Mouse (Mus musculus): ENCODE results near the gene Slc22a1. TPM values are rescaled to one million over a fixed set of nuclear protein-coding genes. Genes with fewer than 3 reads are reported as not detected.

Gene Slc22a1
- 0.90 TPM in 1 of 2 replicates, not detected in the other for polyA plus RNA-seq (2014; fragmentation: Nextera tagmentation; extraction: Ambion mirVana)

DNA sequence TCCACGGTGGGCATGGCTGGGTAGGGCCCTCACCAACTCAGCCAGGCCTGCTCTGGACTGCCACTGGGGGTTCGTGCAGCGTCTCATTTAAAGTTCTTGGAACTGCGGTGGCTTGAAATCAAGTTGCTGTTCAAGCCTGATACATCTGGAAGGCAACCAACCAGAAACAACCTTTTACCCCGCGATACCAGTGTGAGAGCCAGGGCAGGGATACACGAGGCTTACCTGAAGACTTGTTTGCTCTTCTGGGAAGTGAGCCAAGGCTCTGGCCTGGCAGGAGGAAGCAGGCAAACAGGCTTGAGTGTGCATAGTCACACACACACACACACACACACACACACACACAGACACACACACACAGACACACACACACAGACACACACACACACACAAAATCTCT lies at the start of gene Slc22a1:
Slc22a1 (minus strand) TSS at position 184 of the 400 bp plus-strand sequence.
- Histone ChIP-seq H3K9me3 (ENCODE audit: control insufficient read depth, low read depth, low read length) (no peaks in the 10 kb centered on the region), H3K9ac (replicated peaks; ENCODE audit: low read depth, low read length) (no peak within 1 kb of the TSS), H3K27me3 (ENCODE audit: control insufficient read depth, insufficient read depth, low read length) (no peaks in the 10 kb centered on the region), H3K4me3 (ENCODE audit: low read depth, low read length) (no peak within 1 kb of the TSS), H3K4me1 (ENCODE audit: control insufficient read depth, insufficient read depth, low read length) (no peaks in the 10 kb centered on the region), H3K4me2 (replicated peaks; ENCODE audit: low read depth, low read length) (no peak within 1 kb of the TSS), H3K27ac (ENCODE audit: low read length) (no peak within 1 kb of the TSS), H3K36me3 (ENCODE audit: control insufficient read depth, insufficient read depth, low read length) (no peaks in the 10 kb centered on the region)
- 78% methylated on average over 7 of the region's 7 CpGs for WGBS
- no peak for ATAC-seq (ENCODE audit: insufficient number of reproducible peaks, insufficient read depth, low FRiP score, low read depth)

DNA sequence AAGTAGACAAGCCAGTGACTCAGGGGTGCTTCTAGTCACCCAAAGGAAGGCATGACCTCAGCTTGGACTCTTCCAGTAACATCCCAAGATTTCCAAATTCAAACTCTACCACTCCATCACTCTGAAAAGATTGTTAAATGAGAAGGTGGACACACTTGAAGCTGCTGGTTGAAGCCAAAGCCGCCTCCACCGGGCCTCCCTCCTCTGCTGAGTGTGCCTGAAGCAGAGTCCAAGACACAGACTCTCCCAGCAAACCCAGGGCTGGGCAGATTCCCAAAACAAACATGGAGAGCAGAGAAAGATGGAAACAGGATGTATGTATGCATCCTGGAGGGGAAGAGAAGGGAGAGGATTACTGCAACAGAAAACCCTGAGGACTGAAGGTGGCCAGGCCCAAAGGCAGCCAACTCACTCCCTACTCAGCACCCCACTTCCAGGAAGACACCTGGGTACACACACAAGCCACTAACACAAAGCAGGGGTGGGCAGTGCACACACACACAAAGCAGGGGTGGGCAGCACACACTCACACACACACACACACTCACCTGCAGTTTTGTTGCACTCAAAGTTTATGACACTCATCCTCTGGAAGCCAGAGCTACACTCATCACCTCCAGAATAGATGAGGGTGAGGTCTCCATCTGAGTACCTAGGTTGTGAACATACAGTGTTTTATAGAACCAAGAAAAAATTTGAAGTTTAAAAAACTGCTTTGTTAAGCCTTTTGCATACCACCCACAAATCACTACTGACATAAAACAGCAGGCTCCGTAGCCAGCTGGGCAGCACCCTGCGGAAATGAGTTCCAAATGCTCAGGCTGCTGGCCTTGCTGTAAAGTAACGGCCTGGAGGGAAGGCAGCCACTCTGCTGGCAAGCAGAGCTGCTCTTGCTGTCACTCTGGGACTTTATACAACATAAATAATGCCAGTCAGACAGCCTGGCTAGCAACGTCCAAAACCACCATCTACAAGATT lies 49.4 kb upstream of the Slc22a1 start:
- Histone ChIP-seq H3K4me3 (ENCODE audit: low read depth, low read length) (no peak overlapping the region), H3K4me2 (replicated peaks; ENCODE audit: low read depth, low read length) (no peak overlapping the region), H3K9me3 (ENCODE audit: control insufficient read depth, low read depth, low read length) (no peaks in the 10 kb centered on the region), H3K36me3 (ENCODE audit: control insufficient read depth, insufficient read depth, low read length) (peaks cover 10% of the 10 kb centered on the region), H3K27me3 (ENCODE audit: control insufficient read depth, insufficient read depth, low read length) (no peaks in the 10 kb centered on the region), H3K27ac (ENCODE audit: low read length) (peak overlapping the region; percentile 82), H3K9ac (replicated peaks; ENCODE audit: low read depth, low read length) (no peak overlapping the region), H3K4me1 (ENCODE audit: control insufficient read depth, insufficient read depth, low read length) (peaks cover 31% of the 10 kb centered on the region)
- WGBS, result 30% methylated on average over 6 of the region's 6 CpGs
- peak; percentile 50 for ATAC-seq (ENCODE audit: insufficient number of reproducible peaks, insufficient read depth, low FRiP score, low read depth)

DNA sequence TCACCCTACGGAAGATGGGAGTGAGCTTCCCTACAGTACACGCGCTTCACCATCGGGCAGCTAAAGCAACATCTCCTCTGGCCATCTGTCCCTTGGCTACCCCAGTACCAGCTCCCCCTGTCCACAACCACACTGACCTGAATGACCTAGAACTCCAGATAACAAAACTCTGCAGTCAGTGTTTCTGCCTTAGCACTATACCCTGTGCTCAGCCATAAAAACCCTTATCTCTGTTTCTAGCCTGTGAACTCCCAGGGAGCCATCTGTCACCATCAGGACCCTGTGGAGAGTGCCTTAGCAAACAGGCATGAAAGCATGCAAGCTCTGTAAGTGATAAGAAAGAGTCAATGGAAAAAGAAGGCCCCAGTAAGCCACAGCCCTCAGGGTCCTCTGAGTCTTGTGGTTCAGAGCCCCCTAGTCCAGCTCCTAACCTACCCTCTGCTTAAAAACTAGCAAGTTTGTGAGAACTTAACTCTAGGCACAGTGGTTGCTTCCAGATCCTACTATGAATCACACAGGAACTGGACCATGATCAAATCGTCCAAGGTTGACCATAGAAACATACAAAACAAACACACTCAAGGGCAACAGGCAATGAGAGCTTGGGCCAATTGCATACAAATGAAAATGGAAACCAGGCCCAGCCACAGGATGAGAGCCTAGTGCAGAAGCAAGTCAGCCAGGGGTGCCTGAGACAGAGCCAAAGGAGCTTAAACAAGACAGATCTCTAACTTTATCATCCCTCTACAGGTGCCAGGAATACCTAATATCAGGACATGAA lies 48.5 kb upstream of the Slc22a1 start:
- H3K4me1 ChIP-seq (ENCODE audit: control insufficient read depth, insufficient read depth, low read length), result peaks cover 31% of the 10 kb centered on the region

GRCm38 (mm10) chr17:12722622-12723021 lies 47.0 kb upstream of the Slc22a1 start:
- H3K4me2 ChIP-seq (replicated peaks; ENCODE audit: low read depth, low read length), result no peak overlapping the region
- peaks cover 10% of the 10 kb centered on the region for H3K36me3 ChIP-seq (ENCODE audit: control insufficient read depth, insufficient read depth, low read length)
- H3K4me3 ChIP-seq (ENCODE audit: low read depth, low read length), result no peak overlapping the region
- no peak overlapping the region for H3K9ac ChIP-seq (replicated peaks; ENCODE audit: low read depth, low read length)
- no peaks in the 10 kb centered on the region for H3K27me3 ChIP-seq (ENCODE audit: control insufficient read depth, insufficient read depth, low read length)
- H3K27ac ChIP-seq (ENCODE audit: low read length), result peak overlapping the region; percentile 7; the same call in 1 of the 2 replicates
- H3K4me1 ChIP-seq (ENCODE audit: control insufficient read depth, insufficient read depth, low read length), result peaks cover 31% of the 10 kb centered on the region
- no peaks in the 10 kb centered on the region for H3K9me3 ChIP-seq (ENCODE audit: control insufficient read depth, low read depth, low read length)
- peak; percentile 44; the same call in 1 of the 2 replicates for ATAC-seq (ENCODE audit: insufficient number of reproducible peaks, insufficient read depth, low FRiP score, low read depth)
- 43% methylated on average over 8 of the region's 8 CpGs for WGBS

More for the DNA sequence above, 48.5 kb upstream of the Slc22a1 start:
- no peak overlapping the region for H3K9ac ChIP-seq (replicated peaks; ENCODE audit: low read depth, low read length)
- H3K27ac ChIP-seq (ENCODE audit: low read length), result peak overlapping the region; percentile 82
- peak; percentile 68 for ATAC-seq (ENCODE audit: insufficient number of reproducible peaks, insufficient read depth, low FRiP score, low read depth)
- no peak overlapping the region for H3K4me3 ChIP-seq (ENCODE audit: low read depth, low read length)
- no peaks in the 10 kb centered on the region for H3K27me3 ChIP-seq (ENCODE audit: control insufficient read depth, insufficient read depth, low read length)
- 57% methylated on average over 5 of the region's 5 CpGs for WGBS
- H3K4me2 ChIP-seq (replicated peaks; ENCODE audit: low read depth, low read length), result no peak overlapping the region
- peaks cover 10% of the 10 kb centered on the region for H3K36me3 ChIP-seq (ENCODE audit: control insufficient read depth, insufficient read depth, low read length)
- H3K9me3 ChIP-seq (ENCODE audit: control insufficient read depth, low read depth, low read length), result no peaks in the 10 kb centered on the region

DNA sequence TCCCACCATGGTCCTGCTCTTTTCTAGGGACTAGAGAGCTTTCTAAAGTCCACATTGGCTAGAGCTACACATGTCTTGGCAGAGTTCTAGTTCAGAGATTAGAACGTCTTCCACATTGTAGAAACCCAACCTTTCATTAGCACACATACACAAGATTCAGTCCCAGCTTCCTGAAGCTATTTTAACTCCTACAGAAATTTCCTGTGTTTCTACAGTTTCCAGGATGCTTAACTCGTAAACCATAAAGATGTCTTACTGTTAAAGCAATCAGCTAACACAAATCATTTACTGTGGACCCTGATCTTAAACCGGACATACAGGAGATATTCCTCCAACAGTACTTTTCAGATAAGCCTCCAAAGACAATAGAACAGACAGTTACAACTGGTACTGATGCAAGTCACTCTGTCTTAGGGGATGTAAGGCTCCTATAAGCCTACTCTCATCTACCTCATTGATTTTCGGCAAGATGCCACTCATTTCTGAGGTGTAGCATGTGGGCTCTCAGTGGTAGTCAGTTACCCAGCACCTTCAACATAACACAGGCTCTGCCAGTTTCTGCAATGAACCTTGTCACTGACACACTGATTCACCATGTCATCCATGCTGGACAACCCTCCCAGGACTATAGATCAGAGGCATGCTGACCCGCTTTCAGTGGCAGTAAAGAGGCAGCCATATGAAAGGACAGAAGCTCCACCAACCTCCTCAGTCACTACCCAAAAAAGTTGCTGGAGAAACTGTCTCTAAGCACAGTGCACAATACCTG lies 45.7 kb upstream of the Slc22a1 start:
- Histone ChIP-seq H3K9ac (replicated peaks; ENCODE audit: low read depth, low read length) (no peak overlapping the region), H3K4me2 (replicated peaks; ENCODE audit: low read depth, low read length) (no peak overlapping the region), H3K4me1 (ENCODE audit: control insufficient read depth, insufficient read depth, low read length) (peaks cover 26% of the 10 kb centered on the region), H3K36me3 (ENCODE audit: control insufficient read depth, insufficient read depth, low read length) (peaks cover 19% of the 10 kb centered on the region), H3K9me3 (ENCODE audit: control insufficient read depth, low read depth, low read length) (no peaks in the 10 kb centered on the region), H3K27ac (ENCODE audit: low read length) (no peak overlapping the region), H3K4me3 (ENCODE audit: low read depth, low read length) (no peak overlapping the region), H3K27me3 (ENCODE audit: control insufficient read depth, insufficient read depth, low read length) (no peaks in the 10 kb centered on the region)
- no peak for ATAC-seq (ENCODE audit: insufficient number of reproducible peaks, insufficient read depth, low FRiP score, low read depth)
- whole genome bisulfite sequencing, result 84% methylated on average over 5 of the region's 5 CpGs

GRCm38 (mm10) chr17:12718251-12718650 lies 42.6 kb upstream of the Slc22a1 start:
- peaks cover 26% of the 10 kb centered on the region for H3K36me3 ChIP-seq (ENCODE audit: control insufficient read depth, insufficient read depth, low read length)
- no peaks in the 10 kb centered on the region for H3K27me3 ChIP-seq (ENCODE audit: control insufficient read depth, insufficient read depth, low read length)
- WGBS, result 59% methylated on average over 7 of the region's 7 CpGs
- H3K9me3 ChIP-seq (ENCODE audit: control insufficient read depth, low read depth, low read length), result no peaks in the 10 kb centered on the region
- no peak for ATAC-seq (ENCODE audit: insufficient number of reproducible peaks, insufficient read depth, low FRiP score, low read depth)
- no peak overlapping the region for H3K4me2 ChIP-seq (replicated peaks; ENCODE audit: low read depth, low read length)
- no peaks in the 10 kb centered on the region for H3K4me1 ChIP-seq (ENCODE audit: control insufficient read depth, insufficient read depth, low read length)
- H3K9ac ChIP-seq (replicated peaks; ENCODE audit: low read depth, low read length), result no peak overlapping the region
- H3K4me3 ChIP-seq (ENCODE audit: low read depth, low read length), result no peak overlapping the region
- H3K27ac ChIP-seq (ENCODE audit: low read length), result no peak overlapping the region; the same call in 1 of the 2 replicates

DNA sequence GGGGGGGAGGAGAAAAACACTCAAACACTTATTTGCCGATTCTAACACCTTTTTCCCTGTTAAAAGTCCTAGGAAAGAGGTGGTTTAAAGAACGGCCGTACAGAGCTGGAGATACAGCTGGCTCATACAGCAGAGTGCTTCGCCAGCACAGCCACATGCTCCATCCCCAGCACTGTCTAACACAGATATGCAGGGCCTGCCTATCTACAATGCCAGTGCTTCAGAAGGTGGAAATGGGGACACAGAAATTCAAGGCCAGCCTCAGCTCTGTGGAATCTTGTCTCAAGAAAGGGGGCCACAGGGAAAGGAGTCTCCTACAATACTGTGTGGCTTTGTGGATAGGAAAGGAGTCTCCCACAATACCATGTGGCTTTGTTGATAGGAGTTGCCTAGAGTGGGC lies 41.8 kb upstream of the Slc22a1 start:
- no peaks in the 10 kb centered on the region for H3K9me3 ChIP-seq (ENCODE audit: control insufficient read depth, low read depth, low read length)
- no peak for ATAC-seq (ENCODE audit: insufficient number of reproducible peaks, insufficient read depth, low FRiP score, low read depth)

GRCm38 (mm10) chr17:12715032-12715431 lies 39.4 kb upstream of the Slc22a1 start:
- H3K9me3 ChIP-seq (ENCODE audit: control insufficient read depth, low read depth, low read length), result no peaks in the 10 kb centered on the region
- no peak for ATAC-seq (ENCODE audit: insufficient number of reproducible peaks, insufficient read depth, low FRiP score, low read depth)
- H3K4me2 ChIP-seq (replicated peaks; ENCODE audit: low read depth, low read length), result no peak overlapping the region
- no peak overlapping the region for H3K27ac ChIP-seq (ENCODE audit: low read length)
- no peak overlapping the region for H3K4me3 ChIP-seq (ENCODE audit: low read depth, low read length)
- no peaks in the 10 kb centered on the region for H3K4me1 ChIP-seq (ENCODE audit: control insufficient read depth, insufficient read depth, low read length)
- no peaks in the 10 kb centered on the region for H3K27me3 ChIP-seq (ENCODE audit: control insufficient read depth, insufficient read depth, low read length)
- no peak overlapping the region for H3K9ac ChIP-seq (replicated peaks; ENCODE audit: low read depth, low read length)
- peaks cover 39% of the 10 kb centered on the region for H3K36me3 ChIP-seq (ENCODE audit: control insufficient read depth, insufficient read depth, low read length)
- WGBS, result 45% methylated on average over 1 of the region's 1 CpGs

More for the DNA sequence above, 41.8 kb upstream of the Slc22a1 start:
- H3K9ac ChIP-seq (replicated peaks; ENCODE audit: low read depth, low read length), result no peak overlapping the region
- H3K4me1 ChIP-seq (ENCODE audit: control insufficient read depth, insufficient read depth, low read length), result no peaks in the 10 kb centered on the region
- WGBS, result 82% methylated on average over 4 of the region's 4 CpGs
- peaks cover 26% of the 10 kb centered on the region for H3K36me3 ChIP-seq (ENCODE audit: control insufficient read depth, insufficient read depth, low read length)
- H3K4me3 ChIP-seq (ENCODE audit: low read depth, low read length), result no peak overlapping the region
- no peaks in the 10 kb centered on the region for H3K27me3 ChIP-seq (ENCODE audit: control insufficient read depth, insufficient read depth, low read length)
- H3K4me2 ChIP-seq (replicated peaks; ENCODE audit: low read depth, low read length), result no peak overlapping the region
- H3K27ac ChIP-seq (ENCODE audit: low read length), result peak overlapping the region; percentile 21; the same call in 1 of the 2 replicates

All from stomach, embryonic 14.5 days (tissue).